Mouse (Mus musculus) cortical plate, adult 2 months (tissue): ENCODE results near the gene Gpr61.

ENCODE experiments used
- CTCF ChIP-seq: fragments of 200-500 bp; IDR thresholded peaks from 2 replicates; pipeline ENCODE4 v1.5.1; 2011; ENCODE audit warnings: mild to moderate bottlenecking, control low read depth, low read length; ENCODE audit not compliant: insufficient read depth; ENCODE audit errors: extremely low read depth
- POLR2A ChIP-seq: fragments of 200-500 bp; IDR thresholded peaks from 2 replicates; pipeline ENCODE4 v1.6.1; 2011; ENCODE audit warnings: mild to moderate bottlenecking, low read length, control low read depth; ENCODE audit not compliant: insufficient read depth; ENCODE audit errors: extremely low read depth

DNA sequence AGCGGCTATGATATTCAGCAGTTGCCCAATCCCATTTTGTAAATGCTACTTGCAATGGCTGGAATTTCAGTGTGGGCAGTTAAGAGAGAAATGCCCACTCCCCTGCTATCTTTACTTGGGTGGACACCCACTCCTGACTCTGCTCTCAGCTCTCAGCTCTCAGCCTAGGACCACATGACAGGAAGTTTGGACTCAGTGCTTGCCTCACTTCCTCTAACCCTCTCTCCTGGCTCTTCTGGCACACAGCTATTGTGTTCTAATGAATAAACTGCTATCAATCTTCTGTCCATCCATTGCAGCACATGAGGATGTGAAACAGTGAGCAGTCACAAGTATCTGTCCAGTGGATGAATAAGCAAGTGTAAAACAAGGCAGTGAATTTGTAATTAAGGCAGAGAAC lies 22.2 kb downstream of the Gpr61 start:
- TF ChIP-seq POLR2A (no peak), CTCF (no peak)
